Mouse (Mus musculus): ENCODE measurements around the gene Slc4a8. TPM values are rescaled to one million over a fixed set of nuclear protein-coding genes. Genes with fewer than 3 reads are reported as not detected.

Gene Slc4a8
- polyA plus RNA-seq, 1 experiment from 2014 or later = 5.0 TPM

GRCm38 (mm10) chr15:100775189-100776166 lies 13.9 kb downstream of the Slc4a8 start:
- H3K36me3 ChIP-seq = no peaks in the 10 kb centered on the region
- WGBS = 32% methylated on average over 19 of the region's 19 CpGs
- peak overlapping the region; percentile 22; the same call in 1 of the 2 replicates for H3K27ac ChIP-seq
- peaks cover 16% of the 10 kb centered on the region for H3K4me1 ChIP-seq
- ATAC-seq (ENCODE audit: insufficient number of reproducible peaks, insufficient read depth, low FRiP score, low TSS enrichment, low read depth) = no peak
- H3K9ac ChIP-seq = no peak overlapping the region
- H3K4me3 ChIP-seq = no peak overlapping the region
- H3K4me2 ChIP-seq = no peak overlapping the region
- no peaks in the 10 kb centered on the region for H3K27me3 ChIP-seq
- H3K9me3 ChIP-seq = no peaks in the 10 kb centered on the region

GRCm38 (mm10) chr15:100776424-100776823 lies 14.9 kb downstream of the Slc4a8 start:
- Histone ChIP-seq H3K36me3 (no peaks in the 10 kb centered on the region), H3K9ac (no peak overlapping the region), H3K4me3 (no peak overlapping the region), H3K4me1 (peaks cover 16% of the 10 kb centered on the region), H3K4me2 (no peak overlapping the region), H3K27ac (no peak overlapping the region), H3K9me3 (no peaks in the 10 kb centered on the region), H3K27me3 (no peaks in the 10 kb centered on the region)
- 92% methylated on average over 3 of the region's 3 CpGs for WGBS
- no peak for ATAC-seq (ENCODE audit: insufficient number of reproducible peaks, insufficient read depth, low FRiP score, low TSS enrichment, low read depth)

- H3K4me2 ChIP-seq = no peak overlapping the region
Observed at GRCm38 (mm10) chr15:100777020-100778016, 15.8 kb downstream of the Slc4a8 start.

GRCm38 (mm10) chr15:100779896-100780295 lies 18.3 kb downstream of the Slc4a8 start:
- 63% methylated on average over 10 of the region's 10 CpGs for WGBS
- Histone ChIP-seq H3K4me3 (no peak overlapping the region), H3K27me3 (no peaks in the 10 kb centered on the region), H3K4me1 (peaks cover 16% of the 10 kb centered on the region), H3K9ac (no peak overlapping the region), H3K36me3 (peaks cover 2% of the 10 kb centered on the region; the same call in 1 of the 2 replicates), H3K9me3 (no peaks in the 10 kb centered on the region), H3K4me2 (no peak overlapping the region), H3K27ac (no peak overlapping the region)
- no peak for ATAC-seq (ENCODE audit: insufficient number of reproducible peaks, insufficient read depth, low FRiP score, low TSS enrichment, low read depth)

More at GRCm38 (mm10) chr15:100777020-100778016, 15.8 kb downstream of the Slc4a8 start:
- H3K9ac ChIP-seq = no peak overlapping the region
- no peaks in the 10 kb centered on the region for H3K27me3 ChIP-seq
- H3K9me3 ChIP-seq = no peaks in the 10 kb centered on the region
- no peak overlapping the region for H3K4me3 ChIP-seq
- ATAC-seq (ENCODE audit: insufficient number of reproducible peaks, insufficient read depth, low FRiP score, low TSS enrichment, low read depth) = no peak
- WGBS = 75% methylated on average over 32 of the region's 32 CpGs
- no peak overlapping the region for H3K27ac ChIP-seq
- no peaks in the 10 kb centered on the region for H3K36me3 ChIP-seq
- peaks cover 16% of the 10 kb centered on the region for H3K4me1 ChIP-seq

GRCm38 (mm10) chr15:100783244-100783987 lies 21.9 kb downstream of the Slc4a8 start:
- Histone ChIP-seq H3K9me3 (no peaks in the 10 kb centered on the region), H3K27ac (no peak overlapping the region), H3K4me2 (no peak overlapping the region), H3K36me3 (peaks cover 2% of the 10 kb centered on the region; the same call in 1 of the 2 replicates), H3K27me3 (no peaks in the 10 kb centered on the region), H3K4me3 (no peak overlapping the region), H3K9ac (no peak overlapping the region), H3K4me1 (no peaks in the 10 kb centered on the region)
- WGBS = 93% methylated on average over 13 of the region's 13 CpGs
- ATAC-seq (ENCODE audit: insufficient number of reproducible peaks, insufficient read depth, low FRiP score, low TSS enrichment, low read depth) = no peak

- Histone ChIP-seq H3K27me3 (no peaks in the 10 kb centered on the region), H3K4me3 (no peak overlapping the region), H3K9ac (no peak overlapping the region), H3K4me1 (peaks cover 9% of the 10 kb centered on the region; the same call in 1 of the 2 replicates), H3K36me3 (no peaks in the 10 kb centered on the region), H3K9me3 (no peaks in the 10 kb centered on the region), H3K4me2 (no peak overlapping the region), H3K27ac (no peak overlapping the region)
- WGBS = 74% methylated on average over 6 of the region's 6 CpGs
- no peak for ATAC-seq (ENCODE audit: insufficient number of reproducible peaks, insufficient read depth, low FRiP score, low TSS enrichment, low read depth)
Observed at GRCm38 (mm10) chr15:100790219-100790618, 28.7 kb downstream of the Slc4a8 start.

- ATAC-seq (ENCODE audit: insufficient number of reproducible peaks, insufficient read depth, low FRiP score, low TSS enrichment, low read depth) = no peak
- Histone ChIP-seq H3K36me3 (no peaks in the 10 kb centered on the region), H3K27me3 (no peaks in the 10 kb centered on the region), H3K9ac (no peak overlapping the region), H3K9me3 (no peaks in the 10 kb centered on the region), H3K27ac (no peak overlapping the region), H3K4me1 (peaks cover 9% of the 10 kb centered on the region; the same call in 1 of the 2 replicates), H3K4me2 (no peak overlapping the region), H3K4me3 (no peak overlapping the region)
- WGBS = 39% methylated on average over 2 of the region's 2 CpGs
Observed at GRCm38 (mm10) chr15:100792324-100792723, 30.8 kb downstream of the Slc4a8 start.

- no peak for ATAC-seq (ENCODE audit: insufficient number of reproducible peaks, insufficient read depth, low FRiP score, low TSS enrichment, low read depth)
- Histone ChIP-seq H3K4me2 (no peak overlapping the region), H3K36me3 (no peaks in the 10 kb centered on the region), H3K27ac (no peak overlapping the region), H3K4me3 (no peak overlapping the region), H3K27me3 (no peaks in the 10 kb centered on the region), H3K4me1 (no peaks in the 10 kb centered on the region), H3K9ac (no peak overlapping the region), H3K9me3 (no peaks in the 10 kb centered on the region)
- 66% methylated on average over 13 of the region's 13 CpGs for WGBS
Observed at GRCm38 (mm10) chr15:100800914-100801313, 39.4 kb downstream of the Slc4a8 start.

- Histone ChIP-seq H3K36me3 (peaks cover 5% of the 10 kb centered on the region; the same call in 1 of the 2 replicates), H3K4me1 (peaks cover 1% of the 10 kb centered on the region; the same call in 1 of the 2 replicates), H3K27ac (no peak overlapping the region), H3K27me3 (no peaks in the 10 kb centered on the region), H3K4me3 (no peak overlapping the region), H3K9me3 (no peaks in the 10 kb centered on the region), H3K4me2 (no peak overlapping the region), H3K9ac (no peak overlapping the region)
- WGBS = 78% methylated on average over 12 of the region's 12 CpGs
- no peak for ATAC-seq (ENCODE audit: insufficient number of reproducible peaks, insufficient read depth, low FRiP score, low TSS enrichment, low read depth)
Observed at GRCm38 (mm10) chr15:100808062-100808461, 46.5 kb downstream of the Slc4a8 start.

- peaks cover 5% of the 10 kb centered on the region; the same call in 1 of the 2 replicates for H3K36me3 ChIP-seq
- H3K27ac ChIP-seq = no peak overlapping the region
- no peak overlapping the region for H3K4me2 ChIP-seq
- no peaks in the 10 kb centered on the region for H3K27me3 ChIP-seq
- peaks cover 5% of the 10 kb centered on the region for H3K4me1 ChIP-seq
- no peak for ATAC-seq (ENCODE audit: insufficient number of reproducible peaks, insufficient read depth, low FRiP score, low TSS enrichment, low read depth)
- no peak overlapping the region for H3K4me3 ChIP-seq
- H3K9me3 ChIP-seq = no peaks in the 10 kb centered on the region
- no peak overlapping the region for H3K9ac ChIP-seq
- 74% methylated on average over 9 of the region's 9 CpGs for WGBS
Observed at GRCm38 (mm10) chr15:100808484-100808883, 46.9 kb downstream of the Slc4a8 start.

Data from embryonic facial prominence, embryonic 13.5 days (tissue).